In genomic region chr7:19427999-19428650, GRCm38 (mm10) we compare ENCODE assay signal across 27 mouse cellular contexts. TPM values are rescaled to one million over a fixed set of nuclear protein-coding genes. Genes with fewer than 3 reads are reported as not detected.
DNase-seq lines count a peak whose midpoint lies in the region; ATAC-seq and TF ChIP-seq lines count a peak whose summit lies in the region.
"Had no signal": no experiment of that assay in that cellular context is flagged by ENCODE, and none has a peak within 500 bp of the region (broad histone marks: within the 10 kb centered on the region; RNA-seq: fewer than 3 reads in every experiment).

No protein-coding gene starts in this region.

- H3K4me1 ChIP-seq in ES-Bruce4 (ENCODE audit: control insufficient read depth, insufficient read depth, low read length) = peaks cover 2% of the 10 kb centered on the region
- H3K4me1 ChIP-seq in forebrain, postnatal 0 days (ENCODE audit: insufficient read depth) = no peaks in the 10 kb centered on the region
- H3K4me1 ChIP-seq: embryonic facial prominence, embryonic 13.5 days; embryonic facial prominence, embryonic 15.5 days; forebrain, embryonic 10.5 days; forebrain, embryonic 12.5 days had no signal

- no peak for TF ChIP-seq POLR2A in ES-Bruce4 (IDR thresholded peaks at IDR 0.05; ENCODE audit: insufficient read depth, low read length)

- peak overlapping the region; percentile 80 for H3K27ac ChIP-seq in ES-Bruce4 (ENCODE audit: insufficient read depth, low read length)
- H3K27ac ChIP-seq in forebrain, postnatal 0 days (ENCODE audit: low read depth, low read length) = no peak overlapping the region
- H3K27ac ChIP-seq: embryonic facial prominence, embryonic 13.5 days; embryonic facial prominence, embryonic 15.5 days; forebrain, embryonic 10.5 days; forebrain, embryonic 12.5 days had no signal

- no peak overlapping the region for H3K9ac ChIP-seq in ES-Bruce4 (ENCODE audit: low read depth, poor library complexity, severe bottlenecking)
- no peak overlapping the region for H3K9ac ChIP-seq in forebrain, postnatal 0 days
- H3K9ac ChIP-seq: embryonic facial prominence, embryonic 13.5 days; embryonic facial prominence, embryonic 15.5 days; forebrain, embryonic 12.5 days had no signal

- peaks cover 9% of the 10 kb centered on the region for H3K36me3 ChIP-seq in ES-Bruce4 (ENCODE audit: control insufficient read depth, insufficient read depth, low read length, poor library complexity, severe bottlenecking)
- H3K36me3 ChIP-seq in splenic B cell, adult 2 months (ENCODE audit: control insufficient read depth, insufficient read depth, low read length, poor library complexity, severe bottlenecking) = peaks cover 5% of the 10 kb centered on the region; the same call in 1 of the 2 replicates
- H3K36me3 ChIP-seq in forebrain, postnatal 0 days (ENCODE audit: insufficient read depth) = peaks cover 77% of the 10 kb centered on the region

- 75% methylated on average over 15 of the region's 15 CpGs for WGBS in forebrain, postnatal 0 days

- H3K27me3 ChIP-seq in ES-Bruce4 (ENCODE audit: control insufficient read depth, insufficient read depth, low read length, poor library complexity, severe bottlenecking) = no peaks in the 10 kb centered on the region
- no peaks in the 10 kb centered on the region for H3K27me3 ChIP-seq in splenic B cell, adult 2 months (ENCODE audit: control insufficient read depth, insufficient read depth, low read length, poor library complexity, severe bottlenecking)
- no peaks in the 10 kb centered on the region for H3K27me3 ChIP-seq in forebrain, postnatal 0 days (ENCODE audit: insufficient read depth, low read length)
- H3K27me3 ChIP-seq: embryonic facial prominence, embryonic 13.5 days; embryonic facial prominence, embryonic 15.5 days; Patski had no signal

- H3K4me3 ChIP-seq in ES-Bruce4 (ENCODE audit: low read depth, low read length) = no peak overlapping the region
- H3K4me3 ChIP-seq in forebrain, postnatal 0 days (ENCODE audit: low read depth, low read length) = no peak overlapping the region
- H3K4me3 ChIP-seq: embryonic facial prominence, embryonic 13.5 days; embryonic facial prominence, embryonic 15.5 days; erythroblast, embryonic 14.5 days; forebrain, embryonic 10.5 days; forebrain, embryonic 12.5 days had no signal

- TF ChIP-seq CTCF in ES-Bruce4 (IDR thresholded peaks at IDR 0.05; ENCODE audit: low read depth, low read length) = no peak
- TF ChIP-seq CTCF in forebrain, postnatal 0 days (IDR thresholded peaks at IDR 0.05; ENCODE audit: low read depth) = no peak

- DNase-seq in cerebellum, postnatal 10 days = peak; percentile 55 to 63
- no peak for DNase-seq in cerebellum, postnatal 36 days
- peak; percentile 67 to 71 for DNase-seq in spleen, postnatal 36 days (ENCODE audit: low spot score in 2 of 2)
- DNase-seq in spleen, adult 12 weeks (ENCODE audit: low spot score) = no peak
- DNase-seq in splenic B cell, adult 2 months (ENCODE audit: low read depth, low spot score) = peak; percentile 43
- DNase-seq in forebrain, postnatal 0 days = no peak
- DNase-seq in Muller cell, postnatal 12 days (ENCODE audit: inconsistent ontology term) = no peak
- DNase-seq: adrenal gland, adult 8-10 months; adrenal gland, postnatal 14 days; adrenal gland, postnatal 36 days; cerebellum, adult 11 months; cerebellum, adult 18-20 months; cerebellum, adult 8-10 months; cerebellum, adult 9-11 months; cerebellum, postnatal 25 days; embryo, embryonic 11 days had no signal

- H3K9me3 ChIP-seq in ES-Bruce4 (replicated peaks; ENCODE audit: control insufficient read depth, insufficient read depth, low read length, poor library complexity, severe bottlenecking) = no peaks in the 10 kb centered on the region
- no peaks in the 10 kb centered on the region for H3K9me3 ChIP-seq in forebrain, postnatal 0 days (ENCODE audit: low read length)
- H3K9me3 ChIP-seq: embryonic facial prominence, embryonic 15.5 days; forebrain, embryonic 12.5 days had no signal

- TF ChIP-seq EP300 in ES-Bruce4 (IDR thresholded peaks at IDR 0.05; ENCODE audit: insufficient read depth, low read depth, low read length) = peak; percentile 33

- no peak for ATAC-seq in forebrain, postnatal 0 days
- ATAC-seq: activated CD4-positive, CD25-positive, alpha-beta regulatory T cell, adult 4 months; forebrain, embryonic 14.5 days; Patski had no signal

- no peak overlapping the region for H3K4me2 ChIP-seq in forebrain, postnatal 0 days (ENCODE audit: low read depth)
- H3K4me2 ChIP-seq: embryonic facial prominence, embryonic 13.5 days; embryonic facial prominence, embryonic 15.5 days; forebrain, embryonic 12.5 days had no signal

RNA-seq across cellular contexts. Expression of gene Ckm, which starts 23.5 kb away (rescaled TPM):
- polyA plus RNA-seq in ES-Bruce4 (2011; ENCODE audit: insufficient read depth, insufficient read length, low read depth, missing spikeins) = not detected in 2 replicates
- total RNA-seq in forebrain, postnatal 0 days (2014; rRNA removed) = 0.48 and 4.2 TPM in 2 replicates
- polyA plus RNA-seq in forebrain, postnatal 0 days (2015; fragmentation: Nextera tagmentation; extraction: Ambion mirVana) = not detected in 2 replicates
- total RNA-seq: adrenal gland, adult 8-10 months; MEL had no signal
- polyA plus RNA-seq: embryonic facial prominence, embryonic 13.5 days; erythroblast, embryonic 14.5 days; forebrain, embryonic 10.5 days; forebrain, embryonic 12.5 days; forebrain, embryonic 14.5 days; Patski had no signal

RNA-seq across cellular contexts. Expression of gene Klc3, which starts 24.2 kb away (rescaled TPM):
- polyA plus RNA-seq in ES-Bruce4 (2011; ENCODE audit: insufficient read depth, insufficient read length, low read depth, missing spikeins) = 17.6 and 18.7 TPM in 2 replicates
- total RNA-seq in forebrain, postnatal 0 days (2014; rRNA removed) = 2.2 and 3.0 TPM in 2 replicates
- polyA plus RNA-seq in forebrain, postnatal 0 days (2015; fragmentation: Nextera tagmentation; extraction: Ambion mirVana) = 2.1 and 2.9 TPM in 2 replicates
- total RNA-seq: common myeloid progenitor, adult 5-6 weeks had no signal
- polyA plus RNA-seq: erythroblast, embryonic 14.5 days had no signal

RNA-seq across cellular contexts. Expression of gene Mark4, which starts 30.5 kb away (rescaled TPM):
- polyA plus RNA-seq in ES-Bruce4 (2011; ENCODE audit: insufficient read depth, insufficient read length, low read depth, missing spikeins) = 33.1 and 33.3 TPM in 2 replicates
- total RNA-seq in forebrain, postnatal 0 days (2014; rRNA removed) = 46.7 and 47.1 TPM in 2 replicates
- 16.1 and 21.0 TPM in 2 replicates for polyA plus RNA-seq in forebrain, postnatal 0 days (2015; fragmentation: Nextera tagmentation; extraction: Ambion mirVana)

RNA-seq across cellular contexts. Expression of gene Exoc3l2, which starts 35.0 kb away (rescaled TPM):
- 3.0 and 3.8 TPM in 2 replicates for polyA plus RNA-seq in ES-Bruce4 (2011; ENCODE audit: insufficient read depth, insufficient read length, low read depth, missing spikeins)
- total RNA-seq in forebrain, postnatal 0 days (2014; rRNA removed) = 0.14 and 0.23 TPM in 2 replicates
- polyA plus RNA-seq in forebrain, postnatal 0 days (2015; fragmentation: Nextera tagmentation; extraction: Ambion mirVana) = 0.36 and 0.38 TPM in 2 replicates
- polyA plus RNA-seq: activated CD4-positive, CD25-positive, alpha-beta regulatory T cell, adult 4 months; Patski had no signal

RNA-seq across cellular contexts. Expression of gene Ercc2, which starts 46.3 kb away (rescaled TPM):
- polyA plus RNA-seq in ES-Bruce4 (2011; ENCODE audit: insufficient read depth, insufficient read length, low read depth, missing spikeins) = 22.6 and 28.5 TPM in 2 replicates
- 47.7 and 58.2 TPM in 2 replicates for total RNA-seq in forebrain, postnatal 0 days (2014; rRNA removed)
- 17.9 and 21.8 TPM in 2 replicates for polyA plus RNA-seq in forebrain, postnatal 0 days (2015; fragmentation: Nextera tagmentation; extraction: Ambion mirVana)

Comparison
In these comparisons a context has a peak if more than half of its experiments do, and no peak if none do; other contexts are left out.
1. DNase-seq: peak in cerebellum, postnatal 10 days (2 of 2), spleen, postnatal 36 days (2 of 2) and splenic B cell, adult 2 months (single experiment); none in cerebellum, postnatal 36 days (0 of 2), spleen, adult 12 weeks (single experiment), forebrain, postnatal 0 days (single experiment) and Muller cell, postnatal 12 days (single experiment).